Mouse (Mus musculus) ES-Bruce4 (cell line): ENCODE data around the gene Ccnjl.

ENCODE experiments used
- CTCF ChIP-seq: IDR thresholded peaks from one replicate; pipeline ENCODE4 v1.8.1; 2011; ENCODE audit warnings: low read depth, low read length
- EP300 ChIP-seq: IDR thresholded peaks from 2 replicates; pipeline ENCODE4 v1.6.1; 2011; ENCODE audit warnings: low read depth, low read length; ENCODE audit not compliant: insufficient read depth
- POLR2A ChIP-seq: IDR thresholded peaks from one replicate; pipeline ENCODE4 v1.8.1; 2011; ENCODE audit warnings: low read length; ENCODE audit not compliant: insufficient read depth

GRCm38 (mm10) chr11:43569188-43569587 is 40.6 kb downstream of the Ccnjl start:
- no peak for TF ChIP-seq CTCF
- no peak for TF ChIP-seq POLR2A
- no peak for TF ChIP-seq EP300
